20 mouse cellular contexts compared by ENCODE assay signal in genomic region chr9:87167001-87167830, GRCm38 (mm10). TPM values are rescaled to one million over a fixed set of nuclear protein-coding genes. Genes with fewer than 3 reads are reported as not detected.
DNase-seq lines count a peak whose midpoint lies in the region; ATAC-seq and TF ChIP-seq lines count a peak whose summit lies in the region.
"Had no signal": no experiment of that assay in that cellular context is flagged by ENCODE, and none has a peak within 500 bp of the region (broad histone marks: within the 10 kb centered on the region; RNA-seq: fewer than 3 reads in every experiment).

No protein-coding gene starts in this region.

- no peak overlapping the region for H3K4me3 ChIP-seq in forebrain, postnatal 0 days (ENCODE audit: low read depth, low read length)
- no peak overlapping the region for H3K4me3 ChIP-seq in forebrain, embryonic 16.5 days (replicated peaks; ENCODE audit: low read length)
- no peak overlapping the region for H3K4me3 ChIP-seq in midbrain, embryonic 11.5 days (ENCODE audit: low read depth, low read length)
- no peak overlapping the region for H3K4me3 ChIP-seq in midbrain, embryonic 10.5 days
- no peak overlapping the region for H3K4me3 ChIP-seq in midbrain, embryonic 16.5 days (ENCODE audit: low read depth, low read length)
- H3K4me3 ChIP-seq: embryonic facial prominence, embryonic 15.5 days; forebrain, embryonic 10.5 days; liver, embryonic 12.5 days; neural tube, embryonic 12.5 days had no signal

- no peaks in the 10 kb centered on the region for H3K9me3 ChIP-seq in forebrain, postnatal 0 days (ENCODE audit: low read length)
- H3K9me3 ChIP-seq in forebrain, embryonic 16.5 days (ENCODE audit: control insufficient read depth, low read length) = no peaks in the 10 kb centered on the region
- no peaks in the 10 kb centered on the region for H3K9me3 ChIP-seq in midbrain, embryonic 11.5 days (ENCODE audit: control insufficient read depth, low read length)
- no peaks in the 10 kb centered on the region for H3K9me3 ChIP-seq in midbrain, embryonic 10.5 days (replicated peaks)
- H3K9me3 ChIP-seq in midbrain, embryonic 16.5 days (replicated peaks; ENCODE audit: control insufficient read depth, low read length, poor library complexity, severe bottlenecking) = no peaks in the 10 kb centered on the region
- H3K9me3 ChIP-seq: embryonic facial prominence, embryonic 15.5 days; forebrain, embryonic 10.5 days; liver, embryonic 12.5 days; neural tube, embryonic 12.5 days had no signal

- no peak for TF ChIP-seq CTCF in forebrain, postnatal 0 days (IDR thresholded peaks at IDR 0.05; ENCODE audit: low read depth)

- no peaks in the 10 kb centered on the region for H3K4me1 ChIP-seq in forebrain, postnatal 0 days (ENCODE audit: insufficient read depth)
- no peaks in the 10 kb centered on the region for H3K4me1 ChIP-seq in forebrain, embryonic 16.5 days (replicated peaks; ENCODE audit: control insufficient read depth, insufficient read depth, low read length)
- no peaks in the 10 kb centered on the region for H3K4me1 ChIP-seq in midbrain, embryonic 11.5 days (ENCODE audit: control insufficient read depth, insufficient read depth, low read length)
- H3K4me1 ChIP-seq in midbrain, embryonic 10.5 days = peaks cover 5% of the 10 kb centered on the region; the same call in 1 of the 2 replicates
- H3K4me1 ChIP-seq in midbrain, embryonic 16.5 days (ENCODE audit: control insufficient read depth, insufficient read depth, low read length) = peaks cover 5% of the 10 kb centered on the region
- H3K4me1 ChIP-seq: embryonic facial prominence, embryonic 15.5 days; liver, embryonic 12.5 days; neural tube, embryonic 12.5 days had no signal

- no peaks in the 10 kb centered on the region for H3K36me3 ChIP-seq in forebrain, postnatal 0 days (ENCODE audit: insufficient read depth)
- H3K36me3 ChIP-seq in forebrain, embryonic 16.5 days (ENCODE audit: control insufficient read depth, insufficient read depth) = no peaks in the 10 kb centered on the region
- H3K36me3 ChIP-seq in midbrain, embryonic 11.5 days (ENCODE audit: control insufficient read depth, insufficient read depth, low read length) = no peaks in the 10 kb centered on the region
- no peaks in the 10 kb centered on the region for H3K36me3 ChIP-seq in midbrain, embryonic 10.5 days
- no peaks in the 10 kb centered on the region for H3K36me3 ChIP-seq in midbrain, embryonic 16.5 days (ENCODE audit: control insufficient read depth, insufficient read depth, low read length)
- H3K36me3 ChIP-seq: embryonic facial prominence, embryonic 15.5 days; forebrain, embryonic 10.5 days; liver, embryonic 12.5 days; neural tube, embryonic 12.5 days had no signal

- WGBS in forebrain, postnatal 0 days = 61% methylated on average over 9 of the region's 9 CpGs
- 63% methylated on average over 9 of the region's 9 CpGs for WGBS in forebrain, embryonic 16.5 days
- 50% methylated on average over 9 of the region's 9 CpGs for WGBS in midbrain, embryonic 11.5 days
- 65% methylated on average over 9 of the region's 9 CpGs for WGBS in midbrain, embryonic 10.5 days
- 39% methylated on average over 9 of the region's 9 CpGs for WGBS in midbrain, embryonic 16.5 days

- no peak overlapping the region for H3K9ac ChIP-seq in forebrain, postnatal 0 days
- no peak overlapping the region for H3K9ac ChIP-seq in forebrain, embryonic 16.5 days (replicated peaks; ENCODE audit: low read depth, low read length)
- no peak overlapping the region for H3K9ac ChIP-seq in midbrain, embryonic 11.5 days (ENCODE audit: low read length)
- H3K9ac ChIP-seq in midbrain, embryonic 16.5 days (ENCODE audit: low read depth, low read length) = no peak overlapping the region
- H3K9ac ChIP-seq: embryonic facial prominence, embryonic 15.5 days; liver, embryonic 12.5 days; lung, embryonic 14.5 days; neural tube, embryonic 12.5 days had no signal

- no peak for DNase-seq in forebrain, postnatal 0 days
- DNase-seq in midbrain, embryonic 11.5 days (ENCODE audit: low spot score, missing footprints) = peak; percentile 28
- DNase-seq in midbrain, embryonic 10.5 days (ENCODE audit: low spot score) = no peak
- DNase-seq in adrenal gland, postnatal 25 days = peak; percentile 9
- no peak for DNase-seq in adipocyte (ENCODE audit: low spot score)
- DNase-seq: B cell, adult 2 months; cerebellum, adult 8-10 months; heart, adult 18-20 months; heart, postnatal 4 days; kidney, adult 2 months; kidney, postnatal 14 days; lung, embryonic 14.5 days; thymus, adult 2 months had no signal

- H3K27ac ChIP-seq in forebrain, postnatal 0 days (ENCODE audit: low read depth, low read length) = no peak overlapping the region
- H3K27ac ChIP-seq in forebrain, embryonic 16.5 days (ENCODE audit: low read length) = no peak overlapping the region
- no peak overlapping the region for H3K27ac ChIP-seq in midbrain, embryonic 11.5 days (ENCODE audit: low read depth, low read length)
- H3K27ac ChIP-seq in midbrain, embryonic 10.5 days (replicated peaks) = no peak overlapping the region
- H3K27ac ChIP-seq in midbrain, embryonic 16.5 days (ENCODE audit: low read length) = 0 out of 2 replicates have a peak overlapping the region, but pooled peaks have one; percentile 30
- H3K27ac ChIP-seq: embryonic facial prominence, embryonic 15.5 days; forebrain, embryonic 10.5 days; liver, embryonic 12.5 days; macrophage; neural tube, embryonic 12.5 days had no signal

- H3K4me2 ChIP-seq in forebrain, postnatal 0 days (ENCODE audit: low read depth) = no peak overlapping the region
- H3K4me2 ChIP-seq in forebrain, embryonic 16.5 days (ENCODE audit: low read length) = no peak overlapping the region
- no peak overlapping the region for H3K4me2 ChIP-seq in midbrain, embryonic 11.5 days
- no peak overlapping the region for H3K4me2 ChIP-seq in midbrain, embryonic 16.5 days (ENCODE audit: low read length)
- H3K4me2 ChIP-seq: embryonic facial prominence, embryonic 15.5 days; liver, embryonic 12.5 days; lung, embryonic 14.5 days; neural tube, embryonic 12.5 days had no signal

- ATAC-seq in forebrain, postnatal 0 days = peak; percentile 23; the same call in 1 of the 2 replicates
- ATAC-seq in forebrain, embryonic 16.5 days = no peak
- 0 out of 2 replicates have a peak, but pooled peaks have one; percentile 27 for ATAC-seq in midbrain, embryonic 11.5 days (ENCODE audit: low FRiP score)
- peak; percentile 66 for ATAC-seq in midbrain, embryonic 16.5 days
- ATAC-seq: liver, embryonic 12.5 days had no signal

- no peaks in the 10 kb centered on the region for H3K27me3 ChIP-seq in forebrain, postnatal 0 days (ENCODE audit: insufficient read depth, low read length)
- no peaks in the 10 kb centered on the region for H3K27me3 ChIP-seq in forebrain, embryonic 16.5 days (replicated peaks; ENCODE audit: control insufficient read depth, insufficient read depth, low read length)
- no peaks in the 10 kb centered on the region; the same call in 1 of the 2 replicates for H3K27me3 ChIP-seq in midbrain, embryonic 11.5 days (ENCODE audit: control insufficient read depth, insufficient read depth, low read length)
- H3K27me3 ChIP-seq in midbrain, embryonic 10.5 days (ENCODE audit: low read depth, poor library complexity, severe bottlenecking) = peaks cover 7% of the 10 kb centered on the region; the same call in 1 of the 2 replicates
- H3K27me3 ChIP-seq in midbrain, embryonic 16.5 days (ENCODE audit: control insufficient read depth, insufficient read depth, low read depth, low read length) = no peaks in the 10 kb centered on the region
- H3K27me3 ChIP-seq: embryonic facial prominence, embryonic 15.5 days; liver, embryonic 12.5 days; neural tube, embryonic 12.5 days had no signal

RNA-seq across cellular contexts. Expression of gene Mrap2, which starts 23.1 kb away (rescaled TPM):
- 1.6 and 3.2 TPM in 2 replicates for total RNA-seq in forebrain, postnatal 0 days (2014; rRNA removed)
- polyA plus RNA-seq in forebrain, postnatal 0 days (2015; fragmentation: Nextera tagmentation; extraction: Ambion mirVana) = 1.1 and 3.1 TPM in 2 replicates
- 0.94 and 2.0 TPM in 2 replicates for polyA plus RNA-seq in forebrain, embryonic 16.5 days (2015; fragmentation: Nextera tagmentation; extraction: Ambion mirVana)
- polyA plus RNA-seq in midbrain, embryonic 11.5 days (2014; fragmentation: Nextera tagmentation; extraction: Ambion mirVana) = not detected in 2 replicates
- 0.09 TPM in 1 of 2 replicates, not detected in the other for polyA plus RNA-seq in midbrain, embryonic 10.5 days (2016; fragmentation: Nextera tagmentation; extraction: Ambion mirVana)
- total RNA-seq in adrenal gland, postnatal 25 days (2021) = 1.5 TPM in 1 of 2 replicates, not detected in the other
- 3.4 and 3.9 TPM in 2 replicates for polyA plus RNA-seq in midbrain, embryonic 16.5 days (2015; fragmentation: Nextera tagmentation; extraction: Ambion mirVana)
- polyA plus RNA-seq: forebrain, embryonic 10.5 days; liver, embryonic 12.5 days; macrophage had no signal

Comparison
In these comparisons a context has a peak if more than half of its experiments do, and no peak if none do; other contexts are left out.
1. DNase-seq: peak in midbrain, embryonic 11.5 days (single experiment) and adrenal gland, postnatal 25 days (single experiment); none in forebrain, postnatal 0 days (single experiment), midbrain, embryonic 10.5 days (single experiment) and adipocyte (single experiment).